Mouse (Mus musculus) gastrocnemius, postnatal 14 days (tissue): ENCODE results near the gene Dnaja3. TPM values are rescaled to one million over a fixed set of nuclear protein-coding genes. Genes with fewer than 3 reads are reported as not detected.
"Not testable (repeated sequence)": the region's sequence is repeated elsewhere in the genome, so short reads cannot be mapped to it uniquely, and the experiment has no call there.

ENCODE experiments used
- DNase-seq: peaks from one replicate; pipeline ENCODE4 v3.0.0; 2021; ENCODE audit warnings: mixed read lengths
- intact Hi-C: fragments of 180-260 bp; cut with DNase I; formaldehyde crosslinking; loops from one replicate; pipeline ENCODE4 v1.15.1; 2025; ENCODE audit warnings: low total_unique reads
- total RNA-seq, 2 experiments: library from RNA; stranded (reverse); gene quantifications; 2 replicates each; pipeline ENCODE4 v1.2.3; 2021

The Dnaja3 gene
- total RNA-seq, 2 experiments from 2014 or later = 88.0 to 100 TPM

GRCm38 (mm10) chr16:4689371-4689770 is 49.6 kb downstream of the Dnaja3 start:
- DNase-seq, intact Hi-C loops: not testable (repeated sequence)

- intact Hi-C loops = loop anchor here (10.0 kb wide), 1 partner anchor 94 kb away; the partner anchor contains the start of gene Cdip1
- DNase-seq = no peak
Measured at GRCm38 (mm10) chr16:4701211-4701610, 61.4 kb downstream of the Dnaja3 start.

DNA sequence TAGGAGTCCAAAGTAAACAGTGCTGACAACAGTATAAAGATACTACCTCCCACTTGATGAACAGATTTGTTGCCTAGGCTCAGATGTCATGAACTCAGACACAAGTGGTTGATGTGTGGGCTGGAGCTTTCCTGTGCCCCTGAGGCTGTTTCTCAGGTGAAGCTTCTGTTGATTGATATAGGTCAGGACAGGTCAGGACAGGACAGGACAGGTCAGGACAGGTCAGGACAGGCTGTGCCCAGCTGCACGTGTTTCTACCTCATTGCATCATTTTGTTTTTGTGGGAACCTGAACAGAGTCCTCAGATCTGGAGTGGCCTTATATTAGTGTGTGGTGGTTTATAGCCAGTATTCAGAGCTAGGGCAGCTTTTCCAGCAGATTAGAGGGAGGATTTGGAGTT is 62.9 kb downstream of the Dnaja3 start:
- no peak for DNase-seq
- intact Hi-C loops = loop anchor here (10.0 kb wide), 1 partner anchor 92 kb away; the partner anchor contains the start of gene Cdip1

DNA sequence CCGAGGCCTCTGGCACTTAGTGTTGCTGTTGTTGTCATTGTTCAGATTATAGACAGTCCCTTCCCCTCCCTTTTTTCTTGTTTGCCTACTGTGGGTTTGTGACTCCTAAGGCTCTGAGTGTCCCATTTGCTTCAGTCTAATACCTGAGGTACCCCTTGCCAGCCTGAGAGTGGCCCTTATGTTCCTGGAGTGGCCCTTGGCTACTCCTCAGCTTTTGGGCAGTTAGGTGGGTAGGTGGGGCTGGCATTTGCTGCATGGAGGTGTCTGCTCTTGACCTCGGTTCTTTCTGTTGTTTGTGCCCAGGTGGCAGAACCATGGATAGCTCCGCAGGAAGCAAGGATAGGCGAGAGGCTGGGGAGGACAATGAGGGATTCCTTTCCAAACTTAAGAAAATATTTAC is 65.8 kb downstream of the Dnaja3 start:
- intact Hi-C loops = loop anchor here (10.0 kb wide), 1 partner anchor 89 kb away; the partner anchor contains the start of gene Cdip1
- no peak for DNase-seq

DNA sequence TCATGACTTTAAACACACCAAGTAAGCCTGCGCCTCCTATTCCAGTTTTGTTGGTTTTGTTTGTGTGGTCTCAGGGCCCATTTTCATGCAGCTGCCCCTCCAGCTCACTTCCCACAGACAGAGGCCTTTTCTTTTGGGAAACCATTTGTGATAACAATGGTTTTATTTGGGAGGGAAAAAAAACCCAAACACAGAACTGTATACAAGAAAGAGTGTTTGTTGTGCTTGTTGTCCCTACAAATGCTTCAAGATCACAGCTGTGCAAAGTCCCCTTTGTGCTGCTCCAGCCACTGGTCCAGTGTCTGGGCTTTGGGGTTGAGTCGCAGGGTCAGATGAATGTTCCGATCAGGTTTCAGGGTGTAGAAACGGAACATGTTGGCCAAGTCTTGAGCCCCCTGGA is 71.4 kb downstream of the Dnaja3 start:
- DNase-seq = no peak
- intact Hi-C loops = no loop called here

DNA sequence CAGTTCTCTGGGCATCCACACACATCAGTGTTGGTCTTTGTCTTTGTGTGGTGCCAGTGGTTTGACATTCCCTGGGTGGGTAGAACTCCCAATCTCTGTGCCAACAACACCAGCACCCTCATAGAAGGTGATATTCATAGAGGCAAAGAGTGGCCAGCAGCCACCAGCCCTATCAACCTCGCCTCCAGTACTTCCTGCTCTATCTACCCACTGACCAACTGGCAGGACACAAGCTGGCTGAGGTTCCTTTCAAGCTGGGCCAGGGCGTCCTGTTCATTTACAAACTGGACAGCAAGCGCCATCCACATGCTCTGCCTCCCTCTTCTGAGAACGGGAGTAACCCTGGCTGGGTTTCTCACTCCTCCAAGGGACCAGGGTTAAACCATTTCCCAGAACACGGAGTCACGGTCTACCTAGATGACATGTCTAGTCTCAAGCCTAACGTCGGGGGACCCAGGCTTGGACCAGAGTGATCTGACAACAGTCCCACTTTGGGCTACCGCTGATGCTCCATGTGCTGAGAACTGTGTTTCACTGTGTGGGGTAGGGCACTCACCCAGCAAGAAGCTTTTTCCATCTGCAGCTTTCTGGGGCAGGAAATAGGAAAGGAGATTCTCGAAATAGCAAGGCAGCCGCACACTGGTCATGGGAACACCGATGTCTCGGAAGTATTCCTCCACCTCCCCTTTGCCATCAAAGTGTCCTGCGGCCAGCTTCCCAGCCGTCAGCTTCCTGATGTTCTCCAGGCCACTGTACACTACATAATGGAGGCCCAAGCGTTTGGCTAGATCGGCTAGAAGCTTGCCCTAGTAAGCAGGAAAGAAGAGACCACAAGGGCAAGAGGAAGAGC is 74.3 kb downstream of the Dnaja3 start:
- intact Hi-C loops = no loop called here
- DNase-seq = no peak

DNA sequence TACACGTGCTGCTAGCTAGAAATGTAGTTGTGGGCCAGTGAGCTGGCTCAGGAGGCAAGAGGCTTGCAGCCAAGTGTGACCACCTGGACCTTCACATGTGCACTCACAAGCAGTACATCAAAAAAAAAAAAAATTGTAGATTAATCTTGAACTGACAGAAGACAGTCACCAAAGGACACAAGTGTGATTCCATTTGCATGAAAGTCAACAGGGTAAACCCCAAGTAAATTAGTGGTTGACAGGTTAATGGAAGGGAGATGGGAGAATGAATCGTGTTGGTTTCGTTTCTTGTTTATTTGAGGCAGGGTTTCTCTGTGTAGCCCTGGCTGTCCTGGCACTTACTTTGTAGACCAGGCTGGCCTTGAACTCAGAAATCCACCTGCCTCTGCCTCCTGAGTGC is 78.1 kb downstream of the Dnaja3 start:
- intact Hi-C loops = no loop called here
- DNase-seq = no peak

DNA sequence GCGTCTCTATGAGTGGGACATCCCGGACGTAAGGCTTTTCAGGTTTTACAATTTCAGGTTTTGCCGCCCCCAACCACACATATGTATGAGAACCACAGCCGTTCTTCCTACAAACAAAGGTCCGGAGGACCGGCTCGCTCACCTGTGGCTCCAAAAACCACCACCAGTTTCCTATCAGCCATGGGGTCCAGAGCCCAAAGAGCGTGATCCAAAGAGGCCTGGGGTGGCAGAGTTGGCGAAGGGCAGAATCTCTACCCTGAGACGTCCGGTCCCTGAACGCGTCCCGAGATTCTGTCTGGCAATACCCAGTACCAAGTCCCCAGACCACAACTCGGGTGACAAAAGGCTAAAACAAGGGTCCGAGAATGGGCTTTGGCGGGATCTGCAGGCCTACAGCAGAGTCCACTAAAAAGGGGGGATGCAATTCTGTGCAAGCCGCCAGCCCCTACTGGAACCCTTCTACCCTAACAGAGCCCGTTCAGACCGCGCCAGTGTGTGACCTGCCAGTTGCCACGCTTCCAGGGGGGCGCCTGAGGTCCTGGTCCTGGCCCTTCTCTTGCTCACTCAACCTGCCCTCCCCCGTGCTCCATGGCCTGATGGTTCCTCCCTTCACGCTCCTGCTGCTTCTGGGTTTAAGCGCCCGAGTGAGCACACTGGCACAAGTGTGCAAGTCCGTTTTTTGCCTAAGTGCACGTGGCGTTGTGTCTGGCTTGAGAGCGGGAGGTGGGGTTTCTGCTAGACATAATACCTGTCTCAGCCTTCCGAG is 79.1 kb downstream of the Dnaja3 start, which contains the start of gene Nmral1:
Gene Nmral1 (minus strand): TSS at position 604 of the 766 bp plus-strand sequence.
- intact Hi-C loops = no loop called here
- peak; percentile 53 for DNase-seq

- intact Hi-C loops = no loop called here
- no peak for DNase-seq
Measured at GRCm38 (mm10) chr16:4722128-4722914, 82.5 kb downstream of the Dnaja3 start.

DNA sequence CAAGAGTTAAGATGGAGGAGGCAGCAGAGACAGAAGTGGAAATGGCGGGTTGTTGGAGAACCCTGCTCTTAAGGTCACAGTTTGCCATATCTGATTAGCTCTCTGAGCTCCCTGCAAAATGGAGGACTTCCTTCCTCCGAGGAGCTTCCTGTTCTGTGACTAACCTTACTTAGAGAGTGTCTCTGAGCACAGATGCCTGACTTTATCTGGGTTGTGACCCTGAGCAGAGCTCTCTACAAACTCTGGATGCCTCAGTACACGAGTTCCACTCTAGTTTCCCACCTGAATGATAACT is 83.1 kb downstream of the Dnaja3 start:
- intact Hi-C loops = no loop called here
- DNase-seq = no peak

GRCm38 (mm10) chr16:4725266-4725665 is 85.5 kb downstream of the Dnaja3 start:
- intact Hi-C loops = no loop called here

DNA sequence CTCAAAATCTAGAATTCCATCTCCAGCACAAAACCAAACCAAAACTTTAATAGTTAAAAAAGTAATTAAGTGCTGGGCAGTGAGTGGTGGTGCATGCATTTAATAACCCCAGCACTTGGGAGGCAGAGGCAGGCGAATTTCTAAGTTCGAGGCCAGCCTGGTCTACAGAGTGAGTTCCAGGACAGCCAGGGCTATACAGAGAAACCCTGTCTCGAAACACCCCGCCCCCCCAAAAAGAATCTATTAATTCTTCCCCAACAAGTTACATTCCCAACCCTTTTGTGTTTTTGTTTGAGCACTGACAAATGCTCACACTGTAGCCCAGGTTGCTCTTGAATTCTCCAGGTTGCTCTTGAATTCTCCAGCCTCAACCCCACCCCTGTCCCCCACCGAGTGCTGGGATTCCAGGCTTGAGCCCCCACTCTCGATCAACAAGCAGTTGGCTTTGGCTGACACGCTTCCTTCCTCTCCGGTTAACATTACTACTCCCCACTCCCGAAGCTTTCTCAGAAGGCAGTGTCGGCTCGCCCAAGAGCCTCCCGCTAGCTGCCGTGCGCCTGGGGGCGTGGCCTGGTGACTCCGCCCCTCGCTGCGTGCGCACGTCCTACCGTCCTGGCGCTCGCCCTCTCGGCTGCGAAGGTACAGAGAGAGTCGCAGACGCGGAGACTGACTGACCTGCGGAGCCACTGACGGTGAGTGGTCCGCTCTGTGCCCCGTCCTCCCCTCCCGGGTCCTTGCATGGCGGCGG is 86.2 kb downstream of the Dnaja3 start, which contains the start of gene Hmox2:
Gene Hmox2 (plus strand): TSS at position 582 of the 748 bp plus-strand sequence.
- intact Hi-C loops = no loop called here

More at GRCm38 (mm10) chr16:4725266-4725665, 85.5 kb downstream of the Dnaja3 start:
- DNase-seq = no peak

GRCm38 (mm10) chr16:4726528-4727128 is 86.8 kb downstream of the Dnaja3 start:
- no peak for DNase-seq
- intact Hi-C loops = no loop called here

More for the DNA sequence above, 86.2 kb downstream of the Dnaja3 start, which contains the start of gene Hmox2:
- peak; percentile 93 for DNase-seq

- intact Hi-C loops = no loop called here
Measured at GRCm38 (mm10) chr16:4727526-4727925, 87.7 kb downstream of the Dnaja3 start.

GRCm38 (mm10) chr16:4727963-4728362 is 88.2 kb downstream of the Dnaja3 start:
- intact Hi-C loops = no loop called here
- DNase-seq = no peak

More at GRCm38 (mm10) chr16:4727526-4727925, 87.7 kb downstream of the Dnaja3 start:
- DNase-seq = no peak

DNA sequence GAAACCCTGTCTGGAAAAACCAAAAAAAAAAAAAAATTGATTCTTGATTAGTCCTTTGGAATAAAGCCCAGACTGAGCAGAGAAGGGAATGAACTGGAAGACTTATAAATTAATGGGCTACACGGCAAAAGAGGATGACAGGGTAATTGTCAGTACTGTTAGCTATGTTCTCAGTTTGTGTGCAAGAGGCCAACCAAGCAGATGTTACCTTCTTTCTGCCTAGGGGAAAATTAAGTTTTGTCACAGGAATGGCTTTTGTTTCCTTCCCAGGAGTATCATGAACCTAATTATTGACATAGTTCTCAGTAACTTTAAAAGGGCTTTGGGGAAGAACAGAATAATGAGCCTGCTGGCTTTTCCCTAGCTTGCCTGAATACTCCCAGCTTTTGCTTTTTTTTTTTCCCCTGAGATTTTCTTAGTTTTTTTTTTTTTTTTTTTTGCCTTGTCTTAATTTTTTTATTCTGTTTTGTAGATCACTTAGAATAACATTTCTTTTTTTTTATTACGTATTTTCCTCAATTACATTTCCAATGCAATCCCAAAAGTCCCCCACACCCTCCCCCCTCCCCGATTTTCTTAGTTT is 91.1 kb downstream of the Dnaja3 start:
- intact Hi-C loops = no loop called here
- no peak for DNase-seq

GRCm38 (mm10) chr16:4736262-4736661 is 96.5 kb downstream of the Dnaja3 start:
- no peak for DNase-seq
- intact Hi-C loops = no loop called here

DNA sequence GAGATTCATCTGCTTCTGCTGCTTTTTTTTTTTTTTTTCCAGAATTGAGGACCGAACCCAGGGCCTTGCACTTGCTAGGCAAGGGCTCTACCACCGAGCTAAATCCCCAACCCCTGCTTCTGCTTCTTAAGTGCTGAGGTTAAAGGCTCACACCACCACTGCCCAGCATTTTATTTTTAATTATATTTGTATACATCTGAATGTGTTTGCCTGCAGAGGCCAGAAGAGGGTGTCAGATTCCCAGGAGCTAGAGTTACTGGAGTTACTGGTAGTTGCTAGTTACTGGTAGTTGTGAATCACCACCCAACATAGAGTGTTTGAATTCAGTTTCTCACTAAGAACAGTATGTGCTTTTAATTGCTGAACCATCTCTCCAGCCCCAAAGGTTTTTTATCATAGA is 100.2 kb downstream of the Dnaja3 start:
- intact Hi-C loops = no loop called here
- DNase-seq = no peak
